Mouse (Mus musculus) embryo, embryonic 11.5 days (tissue): ENCODE measurements around the gene Lypla2.
A peak's percentile ranks its signal among the peaks of the same experiment; 100 is the strongest.
"Not testable (repeated sequence)": the region's sequence is repeated elsewhere in the genome, so short reads cannot be mapped to it uniquely, and the experiment has no call there.

Source experiments
- DNase-seq: peaks from one replicate; pipeline ENCODE4 v3.0.0-alpha.2; 2012; ENCODE audit warnings: low read depth, low spot score

Lypla2 gene

DNA sequence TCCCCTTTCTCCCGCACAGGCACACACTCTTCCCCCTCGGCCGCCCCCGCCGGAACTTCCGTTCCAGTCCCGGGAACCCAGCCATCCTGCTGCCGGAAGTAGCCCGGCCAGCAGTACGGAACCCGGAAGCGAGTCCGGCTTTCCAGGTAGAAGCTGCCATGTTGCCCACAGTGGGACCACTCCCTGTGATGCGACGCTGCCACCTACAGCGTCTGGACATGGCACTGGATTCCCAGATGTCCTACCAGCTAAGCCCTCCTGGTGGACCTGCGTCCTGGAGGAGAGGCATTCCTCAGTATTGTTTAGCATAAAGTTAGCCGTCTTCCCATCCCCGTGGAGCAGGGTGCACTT lies at the start of gene Lypla2:
Lypla2 (minus strand) TSS at position 71 of the 351 bp plus-strand sequence.
- peak; percentile 60 for DNase-seq

DNA sequence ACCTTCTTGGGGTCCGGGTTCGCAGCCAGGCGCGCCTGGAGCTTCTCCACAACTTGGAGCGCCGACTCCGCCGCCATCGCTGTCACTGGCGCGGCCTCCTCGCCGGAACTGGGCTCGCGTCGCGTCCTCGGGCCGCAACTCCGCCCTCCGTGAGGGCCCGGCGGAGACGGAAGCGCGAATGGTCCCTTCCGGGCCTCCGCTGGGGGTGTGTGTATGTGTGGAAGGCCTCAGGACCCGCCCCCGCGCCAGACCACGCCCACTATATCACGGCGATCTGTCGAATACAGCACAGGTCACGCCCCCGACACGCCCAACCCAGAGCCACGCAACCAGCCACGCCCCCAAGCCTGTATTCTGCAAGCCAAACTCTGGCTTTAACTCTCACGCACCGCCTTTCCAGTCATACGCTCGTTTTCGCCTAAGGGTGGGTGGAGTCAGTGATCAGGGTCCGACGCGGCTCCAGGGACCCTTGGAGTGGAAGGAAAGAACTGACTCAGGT lies 49.2 kb upstream of the Lypla2 start, which contains the start of gene Eloa:
Eloa (minus strand) TSS at position 215 of the 499 bp plus-strand sequence.
- peak; percentile 100 for DNase-seq

- no peak for DNase-seq
These were observed 48.5 kb upstream of the Lypla2 start for GRCm38 (mm10) chr4:136020743-136021548.

GRCm38 (mm10) chr4:136016059-136016602 lies 43.7 kb upstream of the Lypla2 start:
- no peak for DNase-seq

DNA sequence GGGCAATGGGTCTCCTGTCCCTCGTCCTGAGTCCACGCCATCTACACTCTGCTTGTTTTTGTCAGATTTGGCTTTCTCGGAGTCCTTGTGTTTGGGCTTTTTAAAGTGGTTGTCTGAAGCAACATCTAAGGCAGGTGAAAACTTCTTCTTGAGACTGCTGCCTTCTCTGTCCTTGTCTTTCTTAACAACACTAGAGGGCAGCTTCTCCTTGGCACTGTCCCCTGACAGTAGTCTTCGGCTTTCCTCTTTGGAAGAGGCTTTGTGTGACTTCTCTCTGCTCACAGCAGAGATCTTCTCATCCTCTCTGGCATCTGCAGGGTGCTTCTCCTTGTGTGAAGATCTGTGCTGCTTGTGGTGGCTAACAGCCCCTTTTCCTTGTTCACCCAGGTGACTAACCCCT lies 38.2 kb upstream of the Lypla2 start:
- DNase-seq: no peak

DNA sequence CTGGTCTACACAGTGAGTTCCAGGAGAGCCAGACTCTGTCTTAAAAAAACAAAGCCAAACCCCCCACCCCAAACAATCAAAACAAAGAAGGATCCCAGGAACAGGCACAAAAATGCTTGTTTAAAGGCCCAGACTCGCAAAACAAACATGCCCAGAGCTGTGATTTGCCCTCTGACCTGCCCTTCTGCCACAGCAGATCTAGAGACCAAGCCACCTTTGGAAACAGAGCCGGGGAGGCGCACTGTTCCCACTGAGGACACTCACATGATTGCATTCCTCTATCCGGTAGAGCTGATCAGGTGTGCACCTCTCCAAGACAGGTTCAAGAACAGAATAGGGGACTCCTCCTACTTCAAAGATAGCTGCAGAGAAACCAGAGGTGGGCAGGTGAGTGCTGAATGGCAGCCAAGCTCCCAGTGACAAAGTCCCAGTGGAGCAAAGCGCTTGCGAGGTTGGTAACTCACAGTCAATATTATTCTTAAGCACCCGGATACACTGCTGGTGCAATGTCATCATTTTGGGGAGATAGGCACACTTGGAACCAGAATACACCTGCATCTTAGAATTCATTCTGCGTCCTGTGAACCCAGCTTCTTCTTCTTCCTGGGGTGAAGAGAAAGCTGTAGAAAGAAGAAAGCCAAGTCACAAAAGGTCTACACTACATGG lies 36.5 kb upstream of the Lypla2 start:
- no peak for DNase-seq

DNA sequence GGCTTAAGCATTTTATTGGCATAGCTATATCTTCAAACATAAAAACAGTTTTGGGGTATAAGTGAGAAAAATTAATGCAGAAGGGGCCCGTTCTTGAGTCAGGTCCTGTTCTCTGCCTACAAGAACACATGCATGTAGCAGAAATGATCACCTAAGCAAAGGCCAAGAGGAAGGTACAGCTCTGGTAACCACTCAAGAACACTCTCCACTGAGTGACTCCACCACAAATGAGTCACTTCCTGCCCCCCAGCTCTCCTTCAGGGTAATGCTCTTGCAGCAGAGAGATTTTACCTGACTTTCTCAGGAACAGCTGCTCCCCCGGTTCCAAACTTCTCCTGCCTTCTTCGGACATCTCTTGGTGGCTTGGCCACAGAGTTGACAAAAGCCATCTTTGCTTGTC lies 34.4 kb upstream of the Lypla2 start:
- no peak for DNase-seq

DNA sequence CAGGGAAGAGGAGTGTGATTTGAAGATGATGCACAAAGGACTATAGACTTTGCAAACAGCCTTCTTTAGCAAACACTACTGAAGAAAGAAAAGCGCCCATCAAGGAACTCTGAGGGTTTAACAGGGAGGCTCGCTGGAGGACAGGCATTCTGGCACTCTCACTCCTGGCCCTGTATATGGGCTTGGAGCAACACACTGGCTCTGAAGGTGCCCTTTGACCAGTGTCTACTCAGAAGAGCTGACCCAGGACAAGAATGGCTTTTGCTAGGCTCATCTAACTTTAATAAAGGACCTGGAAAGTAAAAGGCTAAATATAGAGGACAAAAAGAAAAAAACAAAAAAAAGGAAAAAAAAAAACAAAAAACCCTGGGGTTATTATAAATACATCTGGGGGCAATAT lies 32.5 kb upstream of the Lypla2 start:
- no peak for DNase-seq

DNA sequence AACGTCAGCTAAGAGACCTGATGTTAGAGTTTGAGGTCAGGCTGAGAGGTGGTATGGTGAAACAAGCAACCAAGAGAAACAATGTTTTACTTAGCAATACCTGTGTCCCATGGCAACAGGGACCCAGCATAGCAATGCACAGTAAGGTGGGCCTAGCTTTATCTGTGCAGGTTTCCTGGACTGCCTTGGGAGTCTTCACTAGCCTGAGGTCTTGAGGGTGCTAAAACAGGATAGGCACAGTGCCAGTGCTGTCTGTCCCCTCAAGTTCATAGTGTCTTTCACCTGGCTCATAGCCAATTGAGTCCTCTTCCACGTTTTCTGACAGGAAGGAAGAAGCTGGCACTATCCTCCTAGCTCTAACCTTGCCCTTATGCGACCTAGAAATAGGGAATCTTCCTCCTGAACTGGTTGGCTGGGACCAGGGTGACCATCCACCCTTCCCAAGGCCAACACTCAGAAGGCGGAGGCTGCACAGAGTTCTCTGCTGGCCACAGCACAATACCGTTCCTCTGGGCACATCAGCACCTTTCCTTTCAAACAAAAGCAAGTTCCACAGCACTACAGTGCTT lies 31.8 kb upstream of the Lypla2 start:
- no peak for DNase-seq

DNA sequence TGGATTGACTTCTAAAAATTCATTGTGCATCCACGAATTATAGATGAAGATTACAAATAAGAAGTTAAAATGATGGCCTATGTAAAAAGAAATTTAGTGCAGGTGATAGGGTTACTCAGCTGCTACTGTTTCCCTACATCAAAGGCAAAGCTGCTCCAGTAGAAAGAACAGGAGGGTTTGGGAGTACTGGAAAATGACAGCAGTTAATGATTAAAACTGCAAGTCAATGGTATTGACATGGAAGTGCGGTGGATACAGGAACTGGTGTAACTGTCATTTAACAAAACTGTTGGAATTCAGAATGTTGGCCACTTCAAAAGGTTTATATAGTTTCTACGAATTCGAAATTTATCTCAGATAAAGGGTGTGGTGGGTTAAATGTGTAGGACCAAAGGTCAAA lies 22.7 kb upstream of the Lypla2 start:
- no peak for DNase-seq

DNA sequence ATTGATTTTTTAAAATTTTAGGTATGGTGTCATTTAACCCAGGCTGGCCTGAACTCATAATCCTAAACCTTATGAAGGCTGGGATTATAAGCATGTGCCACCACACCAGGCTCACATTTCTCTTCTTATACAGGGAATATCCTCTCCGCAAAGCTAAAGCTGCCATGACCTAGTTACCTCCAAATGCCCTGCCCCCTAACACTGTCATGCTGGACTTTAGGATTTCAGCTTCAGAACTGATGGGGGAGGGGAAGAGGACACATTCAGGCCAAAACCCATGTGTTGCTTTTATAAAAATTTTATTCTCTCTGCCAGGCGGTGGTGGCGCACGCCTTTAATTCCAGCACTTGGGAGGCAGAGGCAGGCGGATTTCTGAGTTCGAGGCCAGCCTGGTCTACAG lies 21.5 kb upstream of the Lypla2 start:
- no peak for DNase-seq

DNA sequence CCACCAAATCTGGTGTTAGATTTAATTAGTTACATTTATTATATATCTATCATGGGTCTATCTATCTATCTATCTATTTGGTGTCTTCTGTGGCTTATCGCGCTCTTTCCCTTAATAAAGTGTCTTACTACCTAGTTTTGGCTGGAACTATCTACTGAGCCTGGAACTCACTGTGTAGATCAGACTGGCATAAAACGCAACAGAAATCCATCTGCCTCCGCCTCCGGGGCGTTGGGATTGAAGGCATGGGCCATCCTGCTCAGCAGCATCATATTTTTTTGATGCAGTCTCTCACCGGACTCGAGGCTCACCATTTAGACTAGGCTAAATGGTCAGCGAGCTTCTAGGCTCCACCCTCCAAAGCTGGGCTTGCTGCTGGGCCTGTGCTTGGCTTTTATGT lies 15.3 kb upstream of the Lypla2 start:
- no peak for DNase-seq

- DNase-seq: peak; percentile 91
These were observed 14.7 kb upstream of the Lypla2 start, which contains the start of gene Pithd1 for GRCm38 (mm10) chr4:135986943-135987710. Gene Pithd1 (minus strand): TSS chr4:135987264.

GRCm38 (mm10) chr4:135986301-135986942 lies 14.0 kb upstream of the Lypla2 start:
- no peak for DNase-seq

DNA sequence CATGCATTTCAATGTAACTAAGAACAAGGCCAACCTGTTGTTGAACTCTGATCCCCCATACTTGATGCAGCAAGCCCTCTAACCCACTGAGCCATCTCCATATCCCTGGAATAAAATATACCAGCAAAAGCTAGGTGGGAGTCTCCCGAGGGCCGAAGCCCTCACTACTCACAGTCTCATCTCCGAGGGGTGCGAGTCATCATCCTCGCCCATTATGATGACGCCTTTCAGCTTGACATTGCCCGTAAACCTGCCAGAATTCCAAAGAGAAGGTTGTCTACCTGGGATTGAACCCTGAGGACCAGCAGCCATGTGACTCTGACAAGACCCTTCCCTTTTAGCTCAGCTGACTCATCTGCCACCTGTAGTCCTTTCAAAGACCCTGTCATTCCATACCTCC lies 13.3 kb upstream of the Lypla2 start:
- DNase-seq: no peak

DNA sequence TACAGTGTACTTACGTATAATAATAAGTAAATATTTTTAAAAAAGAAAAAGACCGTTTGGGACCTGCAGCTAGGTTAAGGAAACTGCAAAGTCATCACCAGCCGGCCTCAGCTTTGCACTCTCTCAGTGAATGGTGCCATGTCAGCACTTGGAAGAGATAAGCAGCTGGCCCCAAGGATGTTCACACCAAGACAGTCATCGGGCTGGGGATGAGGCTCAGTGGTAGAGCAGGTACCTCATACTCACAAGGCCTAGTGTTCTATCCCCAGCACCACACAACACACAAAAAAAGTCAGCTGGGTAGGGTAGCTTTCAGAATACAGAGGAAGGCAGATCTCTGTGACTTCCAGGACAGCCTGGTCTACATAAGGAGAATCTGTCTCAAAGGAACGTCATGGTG lies 12.8 kb upstream of the Lypla2 start:
- no peak for DNase-seq

GRCm38 (mm10) chr4:135984556-135984955 lies 12.1 kb upstream of the Lypla2 start:
- DNase-seq: no peak

- no peak for DNase-seq
These were observed 9.2 kb upstream of the Lypla2 start for GRCm38 (mm10) chr4:135981524-135982063.

DNA sequence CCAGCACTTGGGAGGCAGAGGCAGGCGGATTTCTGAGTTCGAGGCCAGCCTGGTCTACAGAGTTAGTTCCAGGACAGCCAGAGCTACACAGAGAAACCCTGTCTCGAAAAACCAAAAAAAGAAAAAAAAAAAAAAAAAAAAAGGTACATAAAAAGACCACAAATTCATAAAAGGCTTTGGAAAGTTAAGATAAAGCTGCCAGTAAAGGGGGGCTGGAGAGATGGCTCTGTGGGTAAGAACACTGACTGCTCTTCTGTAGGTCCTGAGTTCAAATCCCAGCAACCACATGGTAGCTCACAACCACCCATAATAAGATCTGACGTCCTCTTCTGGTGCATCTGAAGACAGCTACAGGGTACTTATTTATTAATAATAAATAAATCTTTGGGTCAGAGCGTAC lies 7.8 kb upstream of the Lypla2 start:
- not testable (repeated sequence) for DNase-seq

- DNase-seq: no peak
These were observed 3.7 kb upstream of the Lypla2 start for GRCm38 (mm10) chr4:135976146-135976545.
